Mouse (Mus musculus) megakaryocyte, embryonic 14.5 days (primary cell): ENCODE results near the gene Adgrg3. TPM values are rescaled to one million over a fixed set of nuclear protein-coding genes. Genes with fewer than 3 reads are reported as not detected.

ENCODE experiments used
- H3K27me3 ChIP-seq: replicated peaks from 2 replicates; pipeline ENCODE3; 2012; ENCODE audit warnings: inconsistent platforms
- H3K36me3 ChIP-seq: replicated peaks from 2 replicates; pipeline ENCODE3; 2012; ENCODE audit warnings: low read length, inconsistent platforms, mixed read lengths
- H3K4me1 ChIP-seq: 2 replicates; pipeline ENCODE4 v1.6.1; 2012; ENCODE audit warnings: inconsistent platforms
- H3K4me3 ChIP-seq: replicated peaks from 2 replicates; pipeline ENCODE3; 2012; ENCODE audit warnings: moderate library complexity, mild to moderate bottlenecking, inconsistent platforms
- H3K9me3 ChIP-seq: 2 replicates; pipeline ENCODE4 v1.6.1; 2012; ENCODE audit warnings: inconsistent platforms
- FLI1 ChIP-seq: IDR thresholded peaks from 2 replicates; pipeline ENCODE4 v1.6.1; 2012; ENCODE audit warnings: low read length, inconsistent platforms, mixed read lengths
- GATA1 ChIP-seq: IDR thresholded peaks from 3 replicates; pipeline ENCODE4 v1.6.1; 2012; ENCODE audit warnings: mixed read lengths, low read length, inconsistent platforms, borderline replicate concordance
- polyA plus RNA-seq: library from polyadenylated mRNA; stranded (reverse); fragments of >175 nt; gene quantifications from 2 replicates; pipeline ENCODE4 v1.2.3, GENCODE M21; 2012; ENCODE audit warnings: low replicate concordance; ENCODE audit not compliant: insufficient read depth

Adgrg3 gene
- polyA plus RNA-seq, 1 experiment = 111 TPM

- Histone ChIP-seq H3K4me1 (peaks cover 100% of the 10 kb centered on the region), H3K36me3 (peaks cover 100% of the 10 kb centered on the region), H3K4me3 (peak overlapping the region; percentile 93), H3K27me3 (no peaks in the 10 kb centered on the region), H3K9me3 (no peaks in the 10 kb centered on the region)
- no peak for TF ChIP-seq GATA1
- TF ChIP-seq FLI1 = no peak
Measured at GRCm38 (mm10) chr8:94992534-94992933, 25.0 kb upstream of the Adgrg3 start.

- Histone ChIP-seq H3K4me3 (peak overlapping the region; percentile 93), H3K36me3 (peaks cover 100% of the 10 kb centered on the region), H3K9me3 (no peaks in the 10 kb centered on the region), H3K27me3 (no peaks in the 10 kb centered on the region), H3K4me1 (peaks cover 100% of the 10 kb centered on the region)
- no peak for TF ChIP-seq FLI1
- TF ChIP-seq GATA1 = no peak
Measured at GRCm38 (mm10) chr8:94992996-94993724, 24.3 kb upstream of the Adgrg3 start.

- no peaks in the 10 kb centered on the region for H3K27me3 ChIP-seq
- peaks cover 100% of the 10 kb centered on the region for H3K4me1 ChIP-seq
- TF ChIP-seq GATA1 (no peak), FLI1 (no peak)
- no peaks in the 10 kb centered on the region for H3K9me3 ChIP-seq
- peaks cover 100% of the 10 kb centered on the region for H3K36me3 ChIP-seq
- peak overlapping the region; percentile 86 for H3K4me3 ChIP-seq
Measured at GRCm38 (mm10) chr8:94994006-94994405, 23.5 kb upstream of the Adgrg3 start.

GRCm38 (mm10) chr8:94994510-94994909, 23.0 kb upstream of the Adgrg3 start:
- Histone ChIP-seq H3K4me1 (peaks cover 100% of the 10 kb centered on the region), H3K4me3 (peak overlapping the region; percentile 86), H3K36me3 (peaks cover 100% of the 10 kb centered on the region), H3K27me3 (no peaks in the 10 kb centered on the region), H3K9me3 (no peaks in the 10 kb centered on the region)
- TF ChIP-seq FLI1 (no peak), GATA1 (no peak)

GRCm38 (mm10) chr8:94995336-94995893, 22.1 kb upstream of the Adgrg3 start:
- Histone ChIP-seq H3K9me3 (no peaks in the 10 kb centered on the region), H3K4me3 (peak overlapping the region; percentile 87), H3K36me3 (peaks cover 98% of the 10 kb centered on the region), H3K27me3 (no peaks in the 10 kb centered on the region), H3K4me1 (peaks cover 100% of the 10 kb centered on the region)
- TF ChIP-seq GATA1 (no peak), FLI1 (no peak)

GRCm38 (mm10) chr8:94996037-94996436, 21.5 kb upstream of the Adgrg3 start:
- Histone ChIP-seq H3K36me3 (peaks cover 96% of the 10 kb centered on the region), H3K4me1 (peaks cover 100% of the 10 kb centered on the region), H3K9me3 (no peaks in the 10 kb centered on the region), H3K27me3 (no peaks in the 10 kb centered on the region), H3K4me3 (peak overlapping the region; percentile 87)
- TF ChIP-seq GATA1 (no peak), FLI1 (no peak)

- peaks cover 96% of the 10 kb centered on the region for H3K36me3 ChIP-seq
- H3K27me3 ChIP-seq = no peaks in the 10 kb centered on the region
- peak overlapping the region; percentile 87 for H3K4me3 ChIP-seq
- no peak for TF ChIP-seq FLI1
- no peak for TF ChIP-seq GATA1
- no peaks in the 10 kb centered on the region for H3K9me3 ChIP-seq
- H3K4me1 ChIP-seq = peaks cover 100% of the 10 kb centered on the region
Measured at GRCm38 (mm10) chr8:94996899-94997856, 20.3 kb upstream of the Adgrg3 start.

GRCm38 (mm10) chr8:94997857-94998243, 19.6 kb upstream of the Adgrg3 start:
- no peaks in the 10 kb centered on the region for H3K27me3 ChIP-seq
- no peaks in the 10 kb centered on the region for H3K9me3 ChIP-seq
- peak overlapping the region; percentile 87 for H3K4me3 ChIP-seq
- peaks cover 94% of the 10 kb centered on the region for H3K36me3 ChIP-seq
- TF ChIP-seq FLI1 (no peak), GATA1 (no peak)
- peaks cover 99% of the 10 kb centered on the region for H3K4me1 ChIP-seq

GRCm38 (mm10) chr8:94998431-94998830, 19.1 kb upstream of the Adgrg3 start:
- Histone ChIP-seq H3K27me3 (no peaks in the 10 kb centered on the region), H3K9me3 (no peaks in the 10 kb centered on the region), H3K4me1 (peaks cover 98% of the 10 kb centered on the region), H3K4me3 (peak overlapping the region; percentile 87), H3K36me3 (peaks cover 94% of the 10 kb centered on the region)
- no peak for TF ChIP-seq GATA1

- Histone ChIP-seq H3K9me3 (no peaks in the 10 kb centered on the region), H3K27me3 (no peaks in the 10 kb centered on the region), H3K4me3 (peak overlapping the region; percentile 87), H3K36me3 (peaks cover 94% of the 10 kb centered on the region), H3K4me1 (peaks cover 98% of the 10 kb centered on the region)
- TF ChIP-seq GATA1 = no peak
- no peak for TF ChIP-seq FLI1
Measured at GRCm38 (mm10) chr8:94999004-94999403, 18.5 kb upstream of the Adgrg3 start.
